Mouse (Mus musculus) left cerebral cortex, adult 18-20 months (tissue): ENCODE results near the gene Tmem269. TPM values are rescaled to one million over a fixed set of nuclear protein-coding genes. Genes with fewer than 3 reads are reported as not detected.

ENCODE experiments used
- DNase-seq, 2 experiments: peaks; one replicate each; pipeline ENCODE4 v3.0.0; 2021 to 2022; ENCODE audit warnings: low spot score in 2 of 2, mixed read lengths in 1 of 2
- total RNA-seq, 2 experiments: library from RNA; stranded (reverse); gene quantifications; 2 replicates each; pipeline ENCODE4 v1.2.3; 2021

Tmem269 gene
- total RNA-seq, 2 experiments from 2014 or later, result 0.30 to 0.49 TPM

GRCm38 (mm10) chr4:119238661-119239060, 20.6 kb upstream of the Tmem269 start:
- no peak for DNase-seq

- DNase-seq, result no peak
These were observed 16.3 kb upstream of the Tmem269 start for GRCm38 (mm10) chr4:119234348-119234747.

- peak; percentile 39 to 45 for DNase-seq
These were observed 15.4 kb upstream of the Tmem269 start for GRCm38 (mm10) chr4:119233256-119233901.

GRCm38 (mm10) chr4:119232410-119233255, 14.6 kb upstream of the Tmem269 start, which contains the start of the genes AU022252 and P3h1:
AU022252 (minus strand) TSS chr4:119232712.
P3h1 (plus strand) TSS chr4:119232915.
- peak; percentile 98 to 99 for DNase-seq

GRCm38 (mm10) chr4:119226751-119227150, 8.7 kb upstream of the Tmem269 start:
- DNase-seq, result no peak

- DNase-seq, result no peak
These were observed 7.7 kb upstream of the Tmem269 start for GRCm38 (mm10) chr4:119225719-119226118.

- DNase-seq, result no peak
These were observed 6.5 kb upstream of the Tmem269 start for GRCm38 (mm10) chr4:119224534-119224933.

- DNase-seq, result peak; percentile 23 to 28
These were observed 5.7 kb upstream of the Tmem269 start for GRCm38 (mm10) chr4:119223696-119224095.

GRCm38 (mm10) chr4:119216667-119217066, 1.4 kb downstream of the Tmem269 start:
- DNase-seq, result no peak

- peak; percentile 68 to 70 for DNase-seq
These were observed 13.3 kb downstream of the Tmem269 start for GRCm38 (mm10) chr4:119204672-119205071.

- DNase-seq, result no peak
These were observed 19.9 kb downstream of the Tmem269 start for GRCm38 (mm10) chr4:119198105-119198504.

- no peak for DNase-seq
These were observed 22.3 kb downstream of the Tmem269 start for GRCm38 (mm10) chr4:119195582-119196320.

GRCm38 (mm10) chr4:119194909-119195581, 23.0 kb downstream of the Tmem269 start, which contains the start of gene Svbp:
Svbp (plus strand) TSS chr4:119195306.
- DNase-seq, result peak; percentile 85 to 88

GRCm38 (mm10) chr4:119192757-119193156, 25.3 kb downstream of the Tmem269 start:
- DNase-seq, result no peak

GRCm38 (mm10) chr4:119191273-119191672, 26.7 kb downstream of the Tmem269 start:
- no peak for DNase-seq

GRCm38 (mm10) chr4:119190618-119191017, 27.4 kb downstream of the Tmem269 start:
- DNase-seq, result no peak

GRCm38 (mm10) chr4:119189864-119190263, 28.2 kb downstream of the Tmem269 start, which contains the start of gene Ermap:
Ermap (minus strand) TSS chr4:119190011.
- no peak for DNase-seq

GRCm38 (mm10) chr4:119189392-119189791, 28.6 kb downstream of the Tmem269 start:
- no peak for DNase-seq

- DNase-seq, result no peak
These were observed 29.8 kb downstream of the Tmem269 start for GRCm38 (mm10) chr4:119188060-119188785.

GRCm38 (mm10) chr4:119185771-119186170, 32.2 kb downstream of the Tmem269 start:
- DNase-seq, result no peak
